Mouse (Mus musculus) G1E (cell line): Measurements from ENCODE around the gene Itgb8. TPM values are rescaled to one million over a fixed set of nuclear protein-coding genes. Genes with fewer than 3 reads are reported as not detected.

Experiments used
- ATAC-seq: 2 replicates; pipeline ENCODE4 v1.8.0; 2016; ENCODE audit warnings: mild to moderate bottlenecking; ENCODE audit not compliant: insufficient number of reproducible peaks, poor library complexity, low FRiP score, severe bottlenecking; ENCODE audit errors: extremely low read depth
- DNase-seq: peaks from one replicate; pipeline ENCODE4 v3.0.0; 2012; ENCODE audit warnings: low spot score
- H3K27me3 ChIP-seq: 2 replicates; pipeline ENCODE4 v1.6.1; 2012; ENCODE audit warnings: mild to moderate bottlenecking, low read length, inconsistent platforms; ENCODE audit not compliant: insufficient read depth
- H3K36me3 ChIP-seq: replicated peaks from 2 replicates; pipeline ENCODE3; 2012; ENCODE audit warnings: mild to moderate bottlenecking, inconsistent platforms
- H3K4me1 ChIP-seq: 2 replicates; pipeline ENCODE4 v1.6.1; 2012; ENCODE audit warnings: low read depth, low read length, inconsistent platforms, mixed read lengths; ENCODE audit not compliant: insufficient read depth
- H3K4me3 ChIP-seq: 2 replicates; pipeline ENCODE4 v1.5.1; 2012; ENCODE audit warnings: low read depth, mild to moderate bottlenecking, inconsistent platforms, low read length, moderate library complexity, mixed read lengths
- H3K9me3 ChIP-seq: replicated peaks from 2 replicates; pipeline ENCODE4 v1.6.1; 2012; ENCODE audit warnings: inconsistent platforms
- CTCF ChIP-seq: IDR thresholded peaks from 2 replicates; pipeline ENCODE4 v1.5.1; 2012; ENCODE audit warnings: low read depth, low read length, inconsistent platforms, mixed read lengths
- GATA1 ChIP-seq: IDR thresholded peaks from 2 replicates; pipeline ENCODE4 v1.6.1; 2012; ENCODE audit warnings: borderline replicate concordance, low read length, inconsistent platforms, mixed read lengths
- GATA2 ChIP-seq: IDR thresholded peaks from 2 replicates; pipeline ENCODE4 v1.6.1; 2012; ENCODE audit warnings: low read depth, low read length, inconsistent platforms, borderline replicate concordance
- POLR2AphosphoS5 ChIP-seq: IDR thresholded peaks from 2 replicates; pipeline ENCODE4 v1.6.1; 2012; ENCODE audit warnings: low read depth, low read length, inconsistent platforms; ENCODE audit not compliant: insufficient replicate concordance
- TAL1 ChIP-seq: conservative IDR thresholded peaks from 2 replicates; pipeline ENCODE4 v1.6.1; 2012; ENCODE audit warnings: low read depth, low read length, inconsistent platforms, mixed read lengths
- polyA plus RNA-seq: library from polyadenylated mRNA; stranded (reverse); fragments of >175 nt; gene quantifications from 2 replicates; pipeline ENCODE4 v1.2.3, GENCODE M21; 2012
- total RNA-seq, 2 experiments: library from RNA; stranded (forward) in 1 of 2; stranded (reverse) in 1 of 2; fragments of 200-1000 nt in 1 of 2; fragments of >200 nt in 1 of 2; fragmentation: Nextera tagmentation in 1 of 2; gene quantifications; 2 replicates each; pipeline ENCODE4 v1.2.3; 2014 to 2017

Gene Itgb8
- total and polyA plus RNA-seq, 3 experiments: 0.33 TPM; not detected in 2

- Histone ChIP-seq H3K4me3 (no peak overlapping the region), H3K4me1 (no peaks in the 10 kb centered on the region), H3K9me3 (no peaks in the 10 kb centered on the region), H3K36me3 (no peaks in the 10 kb centered on the region), H3K27me3 (no peaks in the 10 kb centered on the region)
- TF ChIP-seq TAL1 (no peak), CTCF (no peak), GATA2 (no peak)
- ATAC-seq (no peak), DNase-seq (no peak)
Observed at GRCm38 (mm10) chr12:119204411-119204810, 34.2 kb downstream of the Itgb8 start.

GRCm38 (mm10) chr12:119202766-119203165, 35.8 kb downstream of the Itgb8 start:
- Histone ChIP-seq H3K27me3 (no peaks in the 10 kb centered on the region), H3K4me3 (no peak overlapping the region), H3K9me3 (no peaks in the 10 kb centered on the region), H3K36me3 (no peaks in the 10 kb centered on the region), H3K4me1 (no peaks in the 10 kb centered on the region)
- ATAC-seq: no peak
- no peak for DNase-seq
- TF ChIP-seq CTCF (no peak), POLR2AphosphoS5 (no peak), GATA2 (no peak), GATA1 (no peak), TAL1 (no peak)

GRCm38 (mm10) chr12:119195145-119195544, 43.5 kb downstream of the Itgb8 start:
- TF ChIP-seq GATA1: no peak
- no peak for TF ChIP-seq TAL1
- TF ChIP-seq CTCF: no peak
- no peak for TF ChIP-seq GATA2
- no peak for TF ChIP-seq POLR2AphosphoS5
- no peaks in the 10 kb centered on the region for H3K36me3 ChIP-seq
- no peak overlapping the region for H3K4me3 ChIP-seq
- no peaks in the 10 kb centered on the region for H3K27me3 ChIP-seq
- no peaks in the 10 kb centered on the region for H3K4me1 ChIP-seq
- DNase-seq (no peak), ATAC-seq (no peak)
- no peaks in the 10 kb centered on the region for H3K9me3 ChIP-seq

GRCm38 (mm10) chr12:119189814-119190213, 48.8 kb downstream of the Itgb8 start:
- H3K9me3 ChIP-seq: no peaks in the 10 kb centered on the region
- H3K4me3 ChIP-seq: no peak overlapping the region
- TF ChIP-seq TAL1 (no peak), POLR2AphosphoS5 (no peak), CTCF (no peak), GATA2 (no peak), GATA1 (no peak)
- no peaks in the 10 kb centered on the region for H3K27me3 ChIP-seq
- no peaks in the 10 kb centered on the region for H3K36me3 ChIP-seq
- ATAC-seq (no peak), DNase-seq (no peak)
- H3K4me1 ChIP-seq: no peaks in the 10 kb centered on the region

- no peaks in the 10 kb centered on the region for H3K27me3 ChIP-seq
- H3K36me3 ChIP-seq: no peaks in the 10 kb centered on the region
- H3K9me3 ChIP-seq: no peaks in the 10 kb centered on the region
- H3K4me1 ChIP-seq: no peaks in the 10 kb centered on the region
- ATAC-seq (no peak), DNase-seq (no peak)
- no peak overlapping the region for H3K4me3 ChIP-seq
- no peak for TF ChIP-seq TAL1
- TF ChIP-seq GATA1: no peak
- no peak for TF ChIP-seq POLR2AphosphoS5
- TF ChIP-seq GATA2: no peak
- no peak for TF ChIP-seq CTCF
Observed at GRCm38 (mm10) chr12:119185441-119185840, 53.2 kb downstream of the Itgb8 start.

GRCm38 (mm10) chr12:119182215-119182924, 56.2 kb downstream of the Itgb8 start:
- DNase-seq (no peak), ATAC-seq (no peak)
- H3K4me3 ChIP-seq: no peak overlapping the region
- H3K9me3 ChIP-seq: no peaks in the 10 kb centered on the region
- no peaks in the 10 kb centered on the region for H3K4me1 ChIP-seq
- no peak for TF ChIP-seq POLR2AphosphoS5
- no peak for TF ChIP-seq GATA2
- TF ChIP-seq CTCF: no peak
- TF ChIP-seq GATA1: no peak
- TF ChIP-seq TAL1: no peak
- no peaks in the 10 kb centered on the region for H3K27me3 ChIP-seq
- H3K36me3 ChIP-seq: no peaks in the 10 kb centered on the region

GRCm38 (mm10) chr12:119176017-119176416, 62.6 kb downstream of the Itgb8 start:
- Histone ChIP-seq H3K4me1 (no peaks in the 10 kb centered on the region), H3K36me3 (no peaks in the 10 kb centered on the region), H3K27me3 (no peaks in the 10 kb centered on the region), H3K9me3 (no peaks in the 10 kb centered on the region), H3K4me3 (no peak overlapping the region)
- no peak for TF ChIP-seq CTCF
- DNase-seq (no peak), ATAC-seq (no peak)
